Mouse (Mus musculus) Patski (cell line): ENCODE data around the gene Itgb4. TPM values are rescaled to one million over a fixed set of nuclear protein-coding genes. Genes with fewer than 3 reads are reported as not detected.

Experiments used
- ATAC-seq: fragments of 100-300 bp; one replicate; pipeline ENCODE4 v1.8.0; 2021
- CTCF ChIA-PET: fragments of 350-600 bp; sonication (Branson Sonifier 250); formaldehyde crosslinking; loops from one replicate; lab custom pipeline; 2022; ENCODE audit warnings: inconsistent platforms; lab: Charles Lee
- POLR2A ChIA-PET: fragments of 350-600 bp; sonication (Branson Sonifier 250); formaldehyde crosslinking; loops from one replicate; lab custom pipeline; 2022; ENCODE audit warnings: antibody characterized with exemption, inconsistent platforms; lab: Charles Lee
- DNase-seq: peaks from one replicate; pipeline ENCODE4 v3.0.0-alpha.2; 2011; ENCODE audit warnings: low read depth, low spot score
- H3K27me3 ChIP-seq: fragments of 371-371 bp; one replicate; pipeline ENCODE4 v1.5.1; 2021
- CTCF ChIP-seq: fragments of 100-300 bp; IDR thresholded peaks from one replicate; pipeline ENCODE4 v1.5.1; 2021
- in situ Hi-C: fragments of 300-500 bp; cut with MboI; formaldehyde crosslinking; loops from 3 replicates; pipeline ENCODE4 v1.11.1; 2018; ENCODE audit warnings: low pct_unique_long_range_greater_than_20kb, mixed read lengths
- polyA plus RNA-seq: library from polyadenylated mRNA; unstranded; gene quantifications from one replicate; pipeline ENCODE4 v1.2.3, GENCODE M21; 2021

Itgb4 gene
- 0.06 TPM for polyA plus RNA-seq

DNA sequence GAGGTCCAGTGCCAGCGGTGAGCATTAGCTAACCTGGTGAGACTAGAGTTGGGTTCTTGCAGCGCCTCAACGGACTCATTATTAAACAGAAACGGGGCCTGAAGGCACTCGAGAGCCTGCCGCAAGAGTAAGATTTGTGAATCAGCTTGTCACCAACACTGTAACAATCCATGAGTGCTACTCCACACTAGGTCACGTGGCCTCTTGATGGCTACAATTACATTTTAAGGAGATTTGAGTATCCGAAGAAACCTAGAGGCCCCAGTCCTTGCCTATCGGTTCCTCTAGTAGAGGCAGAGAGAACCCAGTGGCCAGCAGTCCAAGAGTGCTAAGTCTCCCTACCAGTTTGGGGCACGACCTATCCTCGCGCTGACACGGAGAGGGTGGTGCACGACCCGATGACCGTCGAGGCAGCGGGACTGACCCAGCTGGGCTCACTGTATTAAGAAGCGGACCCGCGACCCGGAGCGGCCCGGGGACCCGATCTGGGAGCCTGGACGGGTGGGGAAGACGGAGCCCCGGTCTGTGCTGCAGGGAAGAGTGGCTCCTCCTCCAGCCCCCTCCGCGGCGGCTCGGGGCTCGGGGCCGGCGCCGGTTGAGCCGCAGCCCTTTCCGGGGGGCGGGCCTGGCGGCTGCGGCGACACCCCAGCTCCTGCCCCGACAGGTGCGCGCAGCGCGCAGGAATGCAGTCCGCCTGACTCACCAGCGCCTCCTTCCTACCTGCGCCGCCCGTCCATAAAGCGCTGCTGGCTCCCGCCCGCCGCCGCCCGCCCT lies at the start of gene Itgb4:
TSS of gene Itgb4 (plus strand) at position 401 of the 774 bp plus-strand sequence.
- no peaks in the 10 kb centered on the region for H3K27me3 ChIP-seq
- DNase-seq = no peak
- POLR2A ChIA-PET = interaction anchor here (0.5 kb wide), 1 partner anchor 145 kb away, joined by 4 read pairs; no protein-coding TSS in a partner anchor
- no peak for ATAC-seq
- no peak for TF ChIP-seq CTCF
- CTCF ChIA-PET = no interaction called here
- in situ Hi-C loops = no loop called here

DNA sequence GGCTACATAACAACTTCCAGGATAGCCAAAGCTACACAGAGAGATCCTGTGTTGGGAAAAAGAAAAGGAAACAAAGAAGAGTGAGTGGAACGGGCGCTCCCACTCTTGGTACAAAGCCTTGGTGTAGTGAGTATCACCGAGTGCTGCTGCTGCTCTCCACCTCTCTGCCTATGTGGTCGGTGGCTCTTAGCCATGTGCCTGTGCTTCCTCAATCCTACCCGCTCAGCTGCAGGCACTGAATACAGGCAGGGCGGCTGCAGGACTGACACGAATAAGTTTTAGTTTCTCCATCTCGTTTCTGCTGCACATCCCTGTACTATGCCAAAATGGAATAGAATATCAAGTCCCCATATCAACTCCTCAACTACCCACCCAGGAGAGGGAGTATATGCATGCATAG lies 45.5 kb upstream of the Itgb4 start:
- no peaks in the 10 kb centered on the region for H3K27me3 ChIP-seq
- ATAC-seq = no peak
- in situ Hi-C loops = loop anchor here (25.0 kb wide), 1 partner anchor 533 kb away; the partner anchor contains the start of gene Qrich2
- ChIA-PET CTCF (no interaction called here), POLR2A (interaction anchor here (0.5 kb wide), 1 partner anchor 13 kb away, joined by 3 read pairs; no protein-coding TSS in a partner anchor)
- no peak for TF ChIP-seq CTCF
- DNase-seq = no peak

GRCm38 (mm10) chr11:115929818-115930217 lies 44.7 kb upstream of the Itgb4 start:
- H3K27me3 ChIP-seq = no peaks in the 10 kb centered on the region
- in situ Hi-C loops = loop anchor here (25.0 kb wide), 1 partner anchor 532 kb away; the partner anchor contains the start of gene Qrich2
- ChIA-PET POLR2A (interaction anchor here (0.7 kb wide), 1 partner anchor 14 kb away, joined by 3 read pairs; no protein-coding TSS in a partner anchor), CTCF (interaction anchor here (1.2 kb wide), 1 partner anchor 10 kb away, joined by 4 read pairs; no protein-coding TSS in a partner anchor)
- DNase-seq (no peak), ATAC-seq (no peak)
- no peak for TF ChIP-seq CTCF

DNA sequence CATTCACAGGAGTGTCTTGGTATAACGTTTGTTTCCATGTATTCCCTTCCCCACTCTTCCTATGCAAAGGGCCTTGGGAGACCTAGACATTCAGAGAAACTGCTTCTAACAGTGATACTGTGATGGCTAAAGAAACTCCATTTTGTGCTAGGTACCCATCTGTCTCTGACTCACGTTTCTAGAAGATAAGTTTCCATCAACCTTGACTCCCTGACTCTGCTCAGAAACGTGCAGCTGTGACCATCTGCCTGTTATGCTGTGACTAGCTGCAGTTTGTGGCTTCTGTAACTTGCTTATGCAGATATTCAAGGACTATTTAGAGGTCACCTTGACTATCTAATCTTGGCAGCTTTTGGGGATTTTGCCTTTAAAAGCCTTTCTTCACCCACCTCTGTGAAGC lies 43.3 kb upstream of the Itgb4 start:
- ChIA-PET POLR2A (no interaction called here), CTCF (no interaction called here)
- no peak for ATAC-seq
- in situ Hi-C loops = loop anchor here (25.0 kb wide), 1 partner anchor 531 kb away; the partner anchor contains the start of gene Qrich2
- H3K27me3 ChIP-seq = no peaks in the 10 kb centered on the region
- TF ChIP-seq CTCF = no peak
- no peak for DNase-seq

DNA sequence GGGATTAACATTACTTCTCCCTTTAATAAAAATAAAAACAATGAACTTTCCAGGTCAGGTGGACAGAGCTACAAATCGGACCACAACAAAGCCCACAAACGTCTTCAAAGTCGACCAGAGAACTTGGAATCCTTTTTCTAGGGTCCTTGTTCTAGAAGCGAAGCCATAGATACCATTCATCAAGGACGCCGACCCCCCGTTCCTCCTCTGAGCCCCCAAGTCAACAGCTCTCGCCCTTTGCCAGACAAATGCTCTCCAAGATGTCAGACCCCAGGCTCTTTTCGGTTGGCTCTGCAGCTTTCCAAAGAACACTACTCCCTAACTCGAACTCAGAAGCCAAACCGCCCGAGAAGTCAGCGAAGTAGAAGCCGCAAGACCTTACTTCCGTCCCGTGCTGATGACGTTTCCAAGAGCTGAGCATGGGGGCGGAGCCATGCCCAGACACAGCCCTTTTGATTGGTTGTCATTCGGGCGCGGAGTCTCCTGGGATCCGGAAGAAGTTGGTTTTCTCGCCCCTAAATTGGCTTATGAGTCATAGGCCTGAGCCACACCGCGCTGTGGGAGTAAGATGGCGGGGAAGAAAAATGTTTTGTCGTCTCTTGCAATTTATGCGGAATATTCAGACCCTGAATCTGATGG lies 41.3 kb upstream of the Itgb4 start, which contains the start of the genes Sap30bp and Recql5:
TSS of gene Sap30bp (plus strand) at position 175 of the 639 bp plus-strand sequence.
TSS of gene Recql5 (minus strand) at position 370 of the 639 bp plus-strand sequence.
- TF ChIP-seq CTCF = no peak
- ChIA-PET POLR2A (no interaction called here), CTCF (interaction anchor here (1.2 to 1.5 kb wide), 3 partner anchors 11 to 73 kb away, joined by 3 to 4 read pairs (median 4); no protein-coding TSS in a partner anchor)
- ATAC-seq = peak; percentile 80
- DNase-seq = peak; percentile 96
- in situ Hi-C loops = loop anchor here (25.0 kb wide), 1 partner anchor 529 kb away; the partner anchor contains the start of gene Qrich2
- no peaks in the 10 kb centered on the region for H3K27me3 ChIP-seq

- no peak for TF ChIP-seq CTCF
- H3K27me3 ChIP-seq = no peaks in the 10 kb centered on the region
- POLR2A ChIA-PET = no interaction called here
- CTCF ChIA-PET = interaction anchor here (1.5 kb wide), 1 partner anchor 73 kb away, joined by 4 read pairs; no protein-coding TSS in a partner anchor
- DNase-seq (no peak), ATAC-seq (peak; percentile 33)
- in situ Hi-C loops = loop anchor here (25.0 kb wide), 1 partner anchor 529 kb away; the partner anchor contains the start of gene Qrich2
These were observed 40.8 kb upstream of the Itgb4 start for GRCm38 (mm10) chr11:115933747-115934110.

DNA sequence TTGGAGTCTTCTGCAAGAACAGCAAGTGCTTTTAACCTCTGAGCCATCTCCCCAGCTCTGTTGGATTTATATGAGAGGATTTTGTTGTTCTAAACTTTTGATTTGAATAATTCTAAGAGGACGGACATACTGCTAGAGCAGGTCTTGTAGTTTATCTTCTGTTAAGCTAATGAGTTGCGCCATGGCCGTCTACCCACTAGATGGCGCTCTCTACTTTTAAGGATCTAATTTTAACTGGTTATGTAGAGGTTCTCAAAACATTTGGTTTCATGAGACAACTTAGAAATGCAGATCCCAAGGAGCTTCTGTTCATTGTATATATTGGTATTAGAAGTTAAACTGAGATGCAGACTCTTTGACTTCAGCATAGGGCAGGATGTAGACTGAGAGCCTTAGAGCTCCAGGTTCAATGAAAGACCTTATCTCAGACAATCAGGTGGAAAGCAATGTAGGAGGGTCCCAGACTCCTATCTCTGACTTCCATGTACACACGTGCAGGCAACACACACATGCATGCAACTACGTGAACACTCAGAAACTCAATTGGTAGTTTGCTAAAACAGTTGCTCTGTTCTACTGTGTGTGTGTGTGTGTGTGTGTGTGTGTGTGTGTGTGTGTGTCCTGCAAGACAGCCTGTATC lies 34.7 kb upstream of the Itgb4 start:
- no peak for ATAC-seq
- ChIA-PET CTCF (interaction anchor here (0.6 to 2.7 kb wide), 16 partner anchors 9 to 74 kb away, joined by 3 to 17 read pairs (median 4); no protein-coding TSS in a partner anchor), POLR2A (interaction anchor here (0.8 kb wide), 2 partner anchors 60 to 73 kb away, joined by 3 to 5 read pairs; partner anchors contain the start of gene Galk1)
- TF ChIP-seq CTCF = no peak
- no peak for DNase-seq
- in situ Hi-C loops = loop anchor here (5.0 to 25.0 kb wide), 2 partner anchors 57 to 522 kb away; partner anchors contain the start of gene Qrich2
- no peaks in the 10 kb centered on the region for H3K27me3 ChIP-seq

DNA sequence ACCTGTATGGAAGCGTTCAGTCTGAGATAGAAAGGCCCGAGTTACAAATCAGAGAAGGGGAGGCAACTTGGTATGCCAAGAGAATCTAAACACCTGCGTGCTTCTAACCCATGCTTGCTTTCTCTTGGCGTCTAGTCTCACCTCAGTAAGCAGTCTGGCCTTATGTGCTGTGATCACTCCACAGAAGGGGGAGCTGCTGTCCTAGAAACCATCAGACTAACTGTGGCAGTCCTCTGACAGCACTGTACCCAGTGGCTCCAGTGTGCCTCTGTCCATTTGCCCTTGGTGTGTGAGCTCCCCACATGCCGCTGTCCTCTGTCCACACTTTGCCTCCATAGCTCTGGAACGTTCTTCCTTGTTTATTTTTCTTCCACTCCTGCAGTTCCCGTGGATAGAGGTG lies 32.5 kb upstream of the Itgb4 start:
- in situ Hi-C loops = loop anchor here (25.0 kb wide), 1 partner anchor 520 kb away; the partner anchor contains the start of gene Qrich2
- DNase-seq (no peak), ATAC-seq (no peak)
- CTCF ChIA-PET = interaction anchor here (1.1 to 1.4 kb wide), 5 partner anchors 13 to 189 kb away, joined by 3 to 6 read pairs (median 4); partner anchors contain the start of gene Trim65
- POLR2A ChIA-PET = no interaction called here
- no peaks in the 10 kb centered on the region for H3K27me3 ChIP-seq
- no peak for TF ChIP-seq CTCF

- ChIA-PET POLR2A (no interaction called here), CTCF (interaction anchor here (0.9 kb wide), 1 partner anchor 54 kb away, joined by 4 read pairs; no protein-coding TSS in a partner anchor)
- ATAC-seq (no peak), DNase-seq (no peak)
- in situ Hi-C loops = loop anchor here (25.0 kb wide), 1 partner anchor 517 kb away; the partner anchor contains the start of gene Qrich2
- TF ChIP-seq CTCF = no peak
- H3K27me3 ChIP-seq = no peaks in the 10 kb centered on the region
These were observed 29.3 kb upstream of the Itgb4 start for GRCm38 (mm10) chr11:115945247-115945646.
